ENCODE assay signal across 1 mouse cellular context in genomic region chr7:119720253-119720946, GRCm38 (mm10).
TF ChIP-seq lines count a peak whose summit lies in the region.

Gene Thumpd1, minus strand, starts transcription at chr7:119720798.

TF ChIP-seq in CH12.LX, 34 proteins besides CTCF, POLR2A, EP300 and RAD21 (continued from another document):
- TF ChIP-seq USF2 (conservative IDR thresholded peaks at IDR 0.05; ENCODE audit: low read depth, low read length) (no peak), CHD1 (IDR thresholded peaks at IDR 0.05; ENCODE audit: low read depth, low read length) (no peak), TCF12 (IDR thresholded peaks at IDR 0.05; ENCODE audit: low read depth, low read length) (peak; percentile 84), MXI1 (IDR thresholded peaks at IDR 0.05; ENCODE audit: low read depth, low read length) (peak; percentile 98), ZC3H11A (IDR thresholded peaks at IDR 0.05; ENCODE audit: low read depth, low read length) (no peak), TBP (conservative IDR thresholded peaks at IDR 0.05; ENCODE audit: low read depth, low read length) (peak; percentile 58), MEF2A (IDR thresholded peaks at IDR 0.05; ENCODE audit: borderline replicate concordance, low read depth, low read length) (peak; percentile 72), ELF1 (IDR thresholded peaks at IDR 0.05; ENCODE audit: low read depth, low read length) (peak; percentile 90), PAX5 (IDR thresholded peaks at IDR 0.05; ENCODE audit: low read length) (no peak), RCOR1 (conservative IDR thresholded peaks at IDR 0.05; ENCODE audit: low read depth, low read length) (no peak), NRF1 (IDR thresholded peaks at IDR 0.05; ENCODE audit: low read depth, low read length) (peak; percentile 65), USF1 (IDR thresholded peaks at IDR 0.05; ENCODE audit: low read depth, low read length) (no peak), MYC (IDR thresholded peaks at IDR 0.05; ENCODE audit: low read depth, low read length) (peak; percentile 92)
TF ChIP-seq in CH12.LX: peak in this region for 17.
